Mouse (Mus musculus): Measurements from ENCODE around the gene Gm14322.
"Not testable (repeated sequence)": the region's sequence is repeated elsewhere in the genome, so short reads cannot be mapped to it uniquely, and the experiment has no call there.

The Gm14322 gene

GRCm38 (mm10) chr2:177758941-177759558 is at the start of gene Gm14322:
Gm14322 (plus strand) TSS chr2:177759288.
- peak; percentile 19 for DNase-seq (ENCODE audit: low spot score)

GRCm38 (mm10) chr2:177741487-177741886 is 17.6 kb upstream of the Gm14322 start:
- DNase-seq (ENCODE audit: low spot score), result not testable (repeated sequence)

- DNase-seq (ENCODE audit: low spot score), result not testable (repeated sequence)
Observed at GRCm38 (mm10) chr2:177787351-177787750, 28.3 kb downstream of the Gm14322 start.

GRCm38 (mm10) chr2:177806170-177806569 is 47.1 kb downstream of the Gm14322 start:
- DNase-seq (ENCODE audit: low spot score), result not testable (repeated sequence)

Data from embryo, embryonic 10.5 days (tissue).